Mouse (Mus musculus) central nervous system, embryonic 11.5 days (tissue): ENCODE data around the gene Cfap74. TPM values are rescaled to one million over a fixed set of nuclear protein-coding genes. Genes with fewer than 3 reads are reported as not detected.

Source experiments
- polyA plus RNA-seq: library from polyadenylated mRNA; depleted of rRNA; stranded (reverse); fragments of >200 nt; gene quantifications from 2 replicates; pipeline ENCODE4 v1.2.3, GENCODE M21; 2012; rRNA removed

Cfap74 gene
- polyA plus RNA-seq = 6.2 and 9.2 TPM in 2 replicates

DNA sequence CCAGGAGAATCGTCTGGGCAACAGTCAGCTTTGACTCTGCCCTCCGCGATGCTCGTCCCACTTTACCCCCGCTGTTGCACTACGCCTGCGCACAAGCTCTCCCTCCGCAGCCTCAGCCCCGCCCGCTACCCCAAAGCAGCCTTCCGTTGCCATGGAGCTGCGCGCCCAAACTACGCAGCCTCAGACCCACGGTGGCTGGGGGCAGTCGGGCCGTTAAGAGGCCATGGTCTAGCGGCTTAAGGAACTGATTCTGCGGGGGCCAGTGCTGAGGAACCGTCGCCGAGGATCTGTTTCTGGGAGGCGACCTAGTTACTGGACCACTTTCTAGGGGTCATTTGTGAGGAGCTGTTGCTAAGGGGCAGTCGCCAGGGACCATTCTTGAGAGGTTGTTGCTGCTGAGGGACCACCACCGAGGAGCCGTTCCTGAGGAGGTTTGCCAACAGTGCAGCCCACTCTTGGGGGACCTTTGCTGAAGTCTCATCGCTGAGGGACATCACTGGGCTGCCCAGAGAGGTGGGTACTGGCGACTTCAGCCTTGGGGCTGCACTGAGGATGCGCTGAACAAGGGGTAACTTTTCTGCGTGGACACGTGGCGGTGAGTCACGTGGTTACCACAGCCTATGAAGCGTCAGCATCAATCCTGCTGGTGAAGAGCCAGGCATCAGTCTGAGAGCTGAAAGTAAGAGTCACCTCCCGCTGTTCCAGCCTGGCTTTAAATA lies at the start of gene Cfap74:
Cfap74 (plus strand) TSS at position 133 of the 719 bp plus-strand sequence.

DNA sequence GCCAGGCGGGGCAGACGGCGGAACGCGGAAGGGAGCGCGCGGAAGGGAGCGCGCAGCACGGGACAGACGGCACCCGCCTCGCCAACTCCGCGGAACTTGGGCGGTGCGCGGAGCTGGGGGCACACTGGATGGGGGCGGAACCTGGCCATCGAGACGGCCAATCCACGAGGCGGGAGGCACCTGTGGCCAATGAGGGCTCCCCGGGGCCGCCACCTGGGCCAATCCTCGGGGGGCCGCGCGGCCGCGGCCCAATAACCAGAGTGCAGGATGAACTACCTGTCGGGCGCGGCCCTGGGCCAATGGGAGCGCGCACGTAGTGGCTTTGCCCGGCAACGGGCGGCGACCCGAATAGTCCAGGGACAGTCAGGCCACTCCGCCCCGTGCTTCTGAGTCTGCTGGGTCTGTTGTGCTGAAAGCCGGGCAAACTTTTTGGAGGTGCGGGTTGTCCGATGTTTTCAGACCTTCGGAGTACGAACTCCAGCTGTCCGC lies 47.6 kb upstream of the Cfap74 start, which contains the start of gene Prkcz:
Prkcz (minus strand) TSS at position 59 of the 489 bp plus-strand sequence.

DNA sequence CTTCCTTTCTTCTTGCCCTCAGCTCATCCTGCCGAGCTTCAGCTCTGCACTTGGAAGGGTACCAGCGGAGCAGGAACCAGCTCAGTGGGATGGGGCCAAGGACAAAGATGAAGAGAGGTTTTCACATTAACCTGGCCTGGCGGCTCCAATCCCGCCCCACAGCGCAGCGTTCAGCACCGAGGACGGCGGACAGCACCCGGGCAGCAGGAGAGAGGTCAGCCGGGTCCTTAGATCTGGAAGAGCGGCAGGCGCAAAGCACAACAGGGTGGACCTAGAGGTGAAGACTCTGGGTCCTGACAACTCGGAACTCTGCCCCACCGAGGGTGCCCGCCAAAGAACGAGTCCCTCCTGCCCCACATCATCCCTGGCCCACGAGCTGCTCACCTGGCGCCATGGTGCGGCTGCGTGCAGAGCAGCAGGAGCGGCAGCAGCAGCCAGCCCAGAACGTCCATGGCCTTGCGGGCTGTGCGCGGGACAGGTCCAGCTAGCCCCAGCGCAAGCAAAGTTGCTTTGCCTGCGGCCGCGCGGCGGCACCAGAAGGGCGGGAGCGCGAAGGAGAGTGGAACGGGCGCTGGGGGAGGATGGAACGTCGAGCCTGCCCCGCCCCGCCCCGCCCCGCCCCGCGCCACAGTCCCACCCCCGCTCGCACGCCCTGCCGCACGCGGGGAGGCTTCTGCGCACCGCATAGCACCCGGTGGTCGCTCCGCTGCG lies 11.3 kb upstream of the Cfap74 start, which contains the start of gene Gabrd:
Gabrd (minus strand) TSS at position 602 of the 711 bp plus-strand sequence.

DNA sequence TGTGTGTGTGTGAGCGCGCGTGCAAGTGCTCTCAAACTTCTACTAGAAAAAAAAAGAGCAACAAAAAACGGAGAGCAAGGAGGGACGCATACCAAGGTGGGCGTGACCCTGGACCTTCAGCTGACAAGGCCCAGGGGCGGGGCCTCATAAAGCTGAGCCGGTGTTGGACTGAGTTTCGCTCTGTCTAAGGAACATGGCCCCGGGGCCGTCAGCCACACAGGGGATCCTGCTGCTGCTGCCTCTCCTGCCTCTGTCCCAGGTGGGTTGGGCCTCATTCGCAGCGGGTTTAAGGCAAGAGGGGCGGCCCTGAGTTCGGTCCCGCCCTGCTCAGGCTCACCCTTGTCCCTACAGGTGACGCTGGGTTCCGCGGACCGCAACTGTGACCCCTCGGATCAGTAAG lies 60.0 kb downstream of the Cfap74 start, which contains the start of gene Tmem52:
Tmem52 (plus strand) TSS at position 163 of the 400 bp plus-strand sequence.

DNA sequence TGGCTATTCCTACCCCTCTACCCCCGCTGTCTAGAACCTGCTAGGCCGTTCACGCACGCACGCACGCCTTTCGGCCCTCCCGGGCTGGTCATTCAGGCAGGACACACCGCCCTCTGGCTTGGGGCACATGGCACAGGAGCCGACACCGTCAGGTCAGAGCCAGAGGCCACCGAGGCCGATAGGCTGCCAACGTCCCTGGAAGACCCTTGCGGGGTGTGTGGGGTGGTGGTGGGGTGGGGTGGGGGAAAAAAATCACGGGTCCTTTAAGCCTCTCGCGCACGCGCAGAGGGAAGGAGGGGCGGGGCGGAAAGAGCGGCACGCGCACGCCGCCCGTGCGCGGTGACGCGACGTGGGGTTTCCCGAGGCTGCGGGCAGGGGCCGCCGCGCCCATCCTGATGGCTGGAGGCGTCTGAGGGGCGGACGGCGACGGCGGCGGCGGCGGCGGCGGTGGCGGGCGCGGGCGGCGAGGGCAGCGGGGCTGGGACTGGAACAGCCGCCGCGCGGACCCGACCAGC lies 82.1 kb downstream of the Cfap74 start, which contains the start of gene Gnb1:
Gnb1 (plus strand) TSS at position 372 of the 515 bp plus-strand sequence.

Other genes starting within 250 kb of the Cfap74 start
- 32.9 and 40.2 TPM in 2 replicates for gene Ski, start 186.6 kb upstream of the Cfap74 start, polyA plus RNA-seq
- gene Faap20, start 159.4 kb upstream of the Cfap74 start, polyA plus RNA-seq = 69.8 and 101 TPM in 2 replicates
- gene Prkcz, start 47.8 kb upstream of the Cfap74 start, polyA plus RNA-seq = 13.8 and 16.3 TPM in 2 replicates
- 0.05 TPM in 1 of 2 replicates, not detected in the other for gene Gabrd, start 11.1 kb upstream of the Cfap74 start, polyA plus RNA-seq
- 0.14 TPM in 1 of 2 replicates, not detected in the other for gene Tmem52, start 59.9 kb downstream of the Cfap74 start, polyA plus RNA-seq
- gene Gnb1, start 82.2 kb downstream of the Cfap74 start, polyA plus RNA-seq = 415 and 660 TPM in 2 replicates
- 64.9 and 76.5 TPM in 2 replicates for gene Nadk, start 153.2 kb downstream of the Cfap74 start, polyA plus RNA-seq
- 13.2 and 19.4 TPM in 2 replicates for gene Slc35e2, start 192.2 kb downstream of the Cfap74 start, polyA plus RNA-seq
- gene Cdk11b, start 215.7 kb downstream of the Cfap74 start, polyA plus RNA-seq = 71.0 and 114 TPM in 2 replicates
- not detected in 2 replicates for gene Gm10563, start 236.2 kb downstream of the Cfap74 start, polyA plus RNA-seq
- gene Mmp23, start 244.2 kb downstream of the Cfap74 start, polyA plus RNA-seq = 7.0 and 14.2 TPM in 2 replicates